Comparison of ENCODE assay signal across 21 mouse cellular contexts in the genomic region with DNA sequence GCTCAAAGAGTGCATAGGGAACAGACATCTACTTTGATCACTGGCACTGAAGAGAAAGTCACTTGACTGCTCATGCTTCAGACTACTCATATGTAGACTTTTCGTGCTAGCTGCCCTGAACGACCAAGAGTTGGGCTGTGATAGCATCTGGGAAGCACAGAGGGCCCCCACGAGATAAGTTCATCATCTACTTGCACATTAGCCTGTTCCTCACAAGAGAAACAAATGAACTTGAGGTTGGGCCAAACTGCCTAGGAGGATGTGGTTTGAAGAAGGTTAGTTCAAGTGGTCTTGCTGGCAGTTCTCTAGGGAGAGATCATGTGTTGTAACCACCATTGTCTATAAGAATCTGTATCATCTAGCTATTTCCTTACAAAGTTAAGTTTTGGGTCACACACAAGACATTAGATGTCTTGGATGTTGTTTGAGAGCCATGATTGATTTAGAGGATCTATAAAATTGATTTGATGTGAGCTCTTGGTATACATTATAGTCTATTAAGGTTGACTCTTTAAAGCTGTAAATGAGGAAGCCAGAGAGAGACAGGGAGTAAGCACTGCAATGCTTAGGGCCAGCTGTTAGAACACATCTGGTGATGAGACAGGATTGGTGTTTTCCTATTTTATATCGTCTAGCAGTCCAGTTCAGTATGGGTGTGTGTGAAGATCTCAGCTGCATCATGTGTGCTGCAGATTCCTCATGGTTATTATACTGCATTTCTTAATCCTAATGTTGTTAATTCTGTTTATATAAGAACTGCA. TPM values are rescaled to one million over a fixed set of nuclear protein-coding genes. Genes with fewer than 3 reads are reported as not detected.
DNase-seq lines count a peak whose midpoint lies in the region; ATAC-seq and TF ChIP-seq lines count a peak whose summit lies in the region.
"Had no signal": no experiment of that assay in that cellular context is flagged by ENCODE, and none has a peak within 500 bp of the region (broad histone marks: within the 10 kb centered on the region; RNA-seq: fewer than 3 reads in every experiment).

No protein-coding gene starts in this region.

- H3K27me3 ChIP-seq in heart, embryonic 16.5 days (ENCODE audit: control insufficient read depth, insufficient read depth, low read length) = no peaks in the 10 kb centered on the region
- H3K27me3 ChIP-seq in MEL (ENCODE audit: control insufficient read depth in 1 of 2, insufficient read depth in 2 of 2, low read length in 2 of 2) = no peaks in the 10 kb centered on the region
- no peaks in the 10 kb centered on the region for H3K27me3 ChIP-seq in hindbrain, embryonic 13.5 days
- H3K27me3 ChIP-seq: limb, embryonic 15.5 days; neural tube, embryonic 13.5 days had no signal

- H3K79me2 ChIP-seq in MEL (ENCODE audit: control insufficient read depth, insufficient read depth, low read length, poor library complexity) = no peaks in the 10 kb centered on the region

- DNase-seq in heart, adult 8-10 months (ENCODE audit: low spot score) = no peak
- DNase-seq in 416B (ENCODE audit: low read depth) = peak; percentile 96
- DNase-seq in MEL (ENCODE audit: low read depth, low spot score) = peak; percentile 80
- DNase-seq in lung, postnatal 25 days (ENCODE audit: low spot score) = no peak
- no peak for DNase-seq in lung, adult 18-20 months
- DNase-seq: adrenal gland, adult 2 months; cerebellum, adult 11 months; cerebellum, postnatal 14 days; heart, adult 11 months; kidney, adult 9 months; right cerebral cortex, postnatal 25 days; thymus, adult 18-20 months had no signal

- no peak overlapping the region; the same call in 1 of the 2 replicates for H3K27ac ChIP-seq in heart, embryonic 16.5 days (ENCODE audit: low read length)
- no peak overlapping the region for H3K27ac ChIP-seq in MEL (ENCODE audit: control insufficient read depth, low read depth, low read length)
- H3K27ac ChIP-seq in hindbrain, embryonic 13.5 days = no peak overlapping the region
- H3K27ac ChIP-seq: embryonic facial prominence, embryonic 10.5 days; hindbrain, embryonic 10.5 days; limb, embryonic 15.5 days; neural tube, embryonic 13.5 days had no signal

- peak; percentile 81 to 82 for TF ChIP-seq EP300 in MEL (IDR thresholded peaks at IDR 0.05; ENCODE audit: low read depth in 1 of 2, low read length in 2 of 2)

- no peak for TF ChIP-seq CTCF in MEL (IDR thresholded peaks at IDR 0.05 in 2 of 3, conservative IDR thresholded peaks at IDR 0.05 in 1 of 3; ENCODE audit: control insufficient read depth in 1 of 3, insufficient read depth in 1 of 3, low read depth in 2 of 3, low read length in 3 of 3, poor library complexity in 1 of 3, severe bottlenecking in 1 of 3)

- ATAC-seq in heart, embryonic 16.5 days (replicated peaks; ENCODE audit: extremely low read depth, insufficient read depth, low FRiP score) = peak; percentile 37; the same call in 1 of the 2 replicates
- ATAC-seq in megakaryocyte, adult 5-6 weeks (ENCODE audit: poor library complexity, severe bottlenecking) = peak; percentile 57
- no peak for ATAC-seq in hindbrain, embryonic 13.5 days (ENCODE audit: low FRiP score)
- ATAC-seq: forebrain, embryonic 14.5 days had no signal

- no peaks in the 10 kb centered on the region for H3K4me1 ChIP-seq in heart, embryonic 16.5 days (ENCODE audit: control insufficient read depth, insufficient read depth, low read length)
- H3K4me1 ChIP-seq in MEL (ENCODE audit: control insufficient read depth in 1 of 2, insufficient read depth in 2 of 2, low read length in 2 of 2) = peaks cover 2 to 7% of the 10 kb centered on the region in 2 experiments
- H3K4me1 ChIP-seq in hindbrain, embryonic 13.5 days (replicated peaks) = peaks cover 1% of the 10 kb centered on the region; the same call in 1 of the 2 replicates
- H3K4me1 ChIP-seq: hindbrain, embryonic 10.5 days; limb, embryonic 15.5 days had no signal

- no peak for TF ChIP-seq RAD21 in MEL (IDR thresholded peaks at IDR 0.05; ENCODE audit: low read depth, low read length)

- TF ChIP-seq POLR2A in MEL (IDR thresholded peaks at IDR 0.05; ENCODE audit: control insufficient read depth in 1 of 2, insufficient read depth in 1 of 2, low read depth in 1 of 2, low read length in 2 of 2, poor library complexity in 1 of 2) = no peak

- H3K36me3 ChIP-seq in heart, embryonic 16.5 days (ENCODE audit: control insufficient read depth, insufficient read depth) = no peaks in the 10 kb centered on the region
- peaks cover 0 to 9% of the 10 kb centered on the region in 2 experiments; a peak in 2 of 4 replicates for H3K36me3 ChIP-seq in MEL (ENCODE audit: control insufficient read depth in 1 of 2, insufficient read depth in 2 of 2, low read length in 2 of 2)
- H3K36me3 ChIP-seq in hindbrain, embryonic 13.5 days = no peaks in the 10 kb centered on the region
- H3K36me3 ChIP-seq: embryonic facial prominence, embryonic 10.5 days; hindbrain, embryonic 10.5 days; limb, embryonic 15.5 days; neural tube, embryonic 13.5 days had no signal

- no peak overlapping the region for H3K4me2 ChIP-seq in heart, embryonic 16.5 days (ENCODE audit: low read depth, low read length)
- no peak overlapping the region for H3K4me2 ChIP-seq in hindbrain, embryonic 13.5 days
- H3K4me2 ChIP-seq: limb, embryonic 15.5 days; neural tube, embryonic 13.5 days had no signal

- 61% methylated on average over 4 of the region's 4 CpGs for WGBS in heart, embryonic 16.5 days
- 80% methylated on average over 4 of the region's 4 CpGs for WGBS in hindbrain, embryonic 13.5 days

- no peaks in the 10 kb centered on the region for H3K9me3 ChIP-seq in heart, embryonic 16.5 days (replicated peaks; ENCODE audit: control insufficient read depth, low read length)
- H3K9me3 ChIP-seq in MEL (replicated peaks; ENCODE audit: insufficient read depth, low read length) = no peaks in the 10 kb centered on the region
- no peaks in the 10 kb centered on the region for H3K9me3 ChIP-seq in hindbrain, embryonic 13.5 days
- H3K9me3 ChIP-seq: embryonic facial prominence, embryonic 10.5 days; hindbrain, embryonic 10.5 days; limb, embryonic 15.5 days; neural tube, embryonic 13.5 days had no signal

- H3K9ac ChIP-seq in heart, embryonic 16.5 days (ENCODE audit: low read length) = no peak overlapping the region
- no peak overlapping the region for H3K9ac ChIP-seq in MEL (ENCODE audit: control insufficient read depth, low read depth, low read length, poor library complexity, severe bottlenecking)
- H3K9ac ChIP-seq in hindbrain, embryonic 13.5 days = no peak overlapping the region
- H3K9ac ChIP-seq: limb, embryonic 15.5 days; neural tube, embryonic 13.5 days had no signal

- no peak overlapping the region for H3K4me3 ChIP-seq in heart, embryonic 16.5 days (ENCODE audit: low read length)
- H3K4me3 ChIP-seq in MEL (ENCODE audit: control insufficient read depth in 1 of 2, insufficient read depth in 1 of 2, low read depth in 2 of 2, low read length in 2 of 2) = no peak overlapping the region
- no peak overlapping the region for H3K4me3 ChIP-seq in hindbrain, embryonic 13.5 days
- H3K4me3 ChIP-seq: embryonic facial prominence, embryonic 10.5 days; hindbrain, embryonic 10.5 days; limb, embryonic 15.5 days; neural tube, embryonic 13.5 days had no signal

TF ChIP-seq in MEL, 35 proteins besides CTCF, POLR2A, EP300 and RAD21:
- TF ChIP-seq ZNF384 (IDR thresholded peaks at IDR 0.05; ENCODE audit: low read depth, low read length) = no peak
- no peak for TF ChIP-seq CHD1 (IDR thresholded peaks at IDR 0.05; ENCODE audit: low read depth, low read length)
- TF ChIP-seq TCF12 (IDR thresholded peaks at IDR 0.05; ENCODE audit: low read depth, low read length) = peak; percentile 77
- TF ChIP-seq E2F4 (IDR thresholded peaks at IDR 0.05; ENCODE audit: borderline replicate concordance, low read depth, low read length) = no peak
- TF ChIP-seq BHLHE40 (IDR thresholded peaks at IDR 0.05; ENCODE audit: borderline replicate concordance, low read depth, low read length) = no peak
- no peak for TF ChIP-seq MEF2A (IDR thresholded peaks at IDR 0.05; ENCODE audit: extremely low read depth, insufficient replicate concordance, low read depth, low read length, poor library complexity, severe bottlenecking)
- TF ChIP-seq RCOR1 (IDR thresholded peaks at IDR 0.05; ENCODE audit: low read depth, low read length) = 0 out of 2 replicates have a peak, but pooled peaks have one; percentile 34
- no peak for TF ChIP-seq HCFC1 (IDR thresholded peaks at IDR 0.05; ENCODE audit: low read depth, low read length)
- TF ChIP-seq POLR2AphosphoS5 (IDR thresholded peaks at IDR 0.05; ENCODE audit: borderline replicate concordance, low read depth, low read length) = no peak
- TF ChIP-seq JUND (IDR thresholded peaks at IDR 0.05; ENCODE audit: low read depth, low read length) = no peak
- TF ChIP-seq GATA1 (IDR thresholded peaks at IDR 0.05; ENCODE audit: low read depth, low read length) = peak; percentile 80
- peak; percentile 24 for TF ChIP-seq SMC3 (IDR thresholded peaks at IDR 0.05; ENCODE audit: low read depth, low read length)
- TF ChIP-seq KAT2A (conservative IDR thresholded peaks at IDR 0.05; ENCODE audit: low read depth, low read length) = no peak
- no peak for TF ChIP-seq GABPA (IDR thresholded peaks at IDR 0.05; ENCODE audit: low read depth, low read length)
- TF ChIP-seq SIN3A (IDR thresholded peaks at IDR 0.05; ENCODE audit: low read length) = no peak; the same call in 1 of the 2 replicates
- 0 out of 2 replicates have a peak, but pooled peaks have one; percentile 6 for TF ChIP-seq TAL1 (IDR thresholded peaks at IDR 0.05; ENCODE audit: low read length)
- TF ChIP-seq MYC (IDR thresholded peaks at IDR 0.05; ENCODE audit: low read depth, low read length) = no peak
- no peak for TF ChIP-seq USF2 (IDR thresholded peaks at IDR 0.05; ENCODE audit: borderline replicate concordance in 1 of 2, insufficient read depth in 1 of 2, low read depth in 1 of 2, low read length in 2 of 2)

RNA-seq across cellular contexts. Expression of a gene that starts 8.0 kb away (rescaled TPM):
- 0.16 and 0.30 TPM in 2 replicates for polyA plus RNA-seq in heart, embryonic 16.5 days (2015; fragmentation: Nextera tagmentation; extraction: Ambion mirVana)
- total RNA-seq in heart, adult 8-10 months (2022) = not detected
- not detected in 2 replicates for total RNA-seq in MEL (2012; rRNA removed)
- polyA plus RNA-seq in MEL (2012; ENCODE audit: insufficient read depth in 1 of 2, insufficient read length in 2 of 2, low read depth in 1 of 2, low replicate concordance in 2 of 2, missing spikeins in 1 of 2) = not detected
- total RNA-seq in megakaryocyte, adult 5-6 weeks (2015) = not detected in 2 replicates
- not detected in 2 replicates for total RNA-seq in megakaryocyte, adult 5-6 weeks (2017)
- polyA plus RNA-seq in hindbrain, embryonic 13.5 days (2015; fragmentation: Nextera tagmentation; extraction: Ambion mirVana) = 0.77 and 0.94 TPM in 2 replicates
- total RNA-seq: adrenal gland, adult 2 months had no signal
- polyA plus RNA-seq: adrenal gland, adult 2 months; heart, embryonic 14.5 days had no signal

Comparison
In these comparisons a context has a peak if more than half of its experiments do, and no peak if none do; other contexts are left out.
1. DNase-seq: peak in 416B (single experiment) and MEL (single experiment); none in heart, adult 8-10 months (single experiment), lung, postnatal 25 days (single experiment) and lung, adult 18-20 months (0 of 2).